ENCODE assay signal across 8 mouse cellular contexts in genomic region chr4:155624338-155625291, GRCm38 (mm10). TPM values are rescaled to one million over a fixed set of nuclear protein-coding genes. Genes with fewer than 3 reads are reported as not detected.
DNase-seq lines count a peak whose midpoint lies in the region; ATAC-seq and TF ChIP-seq lines count a peak whose summit lies in the region.

Gene Cdk11b, plus strand, starts transcription at chr4:155624854.

- peak; percentile 100 for ATAC-seq in heart, embryonic 15.5 days (replicated peaks; ENCODE audit: insufficient number of reproducible peaks, insufficient read depth, low FRiP score, low read depth)
- peak; percentile 100 for ATAC-seq in liver, embryonic 14.5 days (ENCODE audit: insufficient read depth)
- ATAC-seq in neural tube, embryonic 11.5 days (ENCODE audit: insufficient read depth, low FRiP score, low TSS enrichment) = peak; percentile 98
- ATAC-seq in stomach, postnatal 0 days (ENCODE audit: low FRiP score, low TSS enrichment) = peak; percentile 100

- peak within 1 kb of the TSS; percentile 84 for H3K4me2 ChIP-seq in heart, embryonic 15.5 days
- H3K4me2 ChIP-seq in liver, embryonic 14.5 days (ENCODE audit: low read depth) = peak within 1 kb of the TSS; percentile 97
- H3K4me2 ChIP-seq in neural tube, embryonic 11.5 days (ENCODE audit: low read depth) = peak within 1 kb of the TSS; percentile 71
- H3K4me2 ChIP-seq in stomach, postnatal 0 days (replicated peaks; ENCODE audit: low read depth) = peak within 1 kb of the TSS; percentile 85

- WGBS in forebrain, embryonic 10.5 days = under 1% methylated on average over 84 of the region's 84 CpGs
- under 1% methylated on average over 84 of the region's 84 CpGs for WGBS in heart, embryonic 15.5 days
- WGBS in liver, embryonic 14.5 days (ENCODE audit: insufficient replicate concordance) = under 1% methylated on average over 84 of the region's 84 CpGs
- under 1% methylated on average over 81 of the region's 84 CpGs for WGBS in neural tube, embryonic 11.5 days
- WGBS in stomach, postnatal 0 days = under 1% methylated on average over 82 of the region's 84 CpGs

- peaks cover 56% of the 10 kb centered on the region for H3K36me3 ChIP-seq in forebrain, embryonic 10.5 days (replicated peaks)
- H3K36me3 ChIP-seq in heart, embryonic 15.5 days = peaks cover 37% of the 10 kb centered on the region
- H3K36me3 ChIP-seq in liver, embryonic 14.5 days (replicated peaks; ENCODE audit: control insufficient read depth, insufficient read depth, low read depth) = peaks cover 31% of the 10 kb centered on the region
- no peaks in the 10 kb centered on the region for H3K36me3 ChIP-seq in neural tube, embryonic 11.5 days (ENCODE audit: control insufficient read depth, insufficient read depth, low read length)
- H3K36me3 ChIP-seq in stomach, postnatal 0 days (ENCODE audit: control insufficient read depth, insufficient read depth, low read length) = peaks cover 8% of the 10 kb centered on the region; the same call in 1 of the 2 replicates

- no peak for TF ChIP-seq EP300 in liver, embryonic 14.5 days (IDR thresholded peaks at IDR 0.05; ENCODE audit: low read depth)
- TF ChIP-seq EP300 in stomach, postnatal 0 days (optimal IDR thresholded peaks at IDR 0.05) = peak; percentile 43

- peak; percentile 94 for DNase-seq in CD8-positive naive resting alpha-beta T cell, adult 2 months (ENCODE audit: low read depth in 2 of 2, low spot score in 2 of 2)
- DNase-seq in c-Kit-positive CD71-negative TER-119-negative erythroid progenitor cells, embryonic 14.5 days (ENCODE audit: low read depth) = peak; percentile 98
- DNase-seq in forebrain, embryonic 10.5 days (ENCODE audit: extremely low spot score, low spot score) = peak; percentile 96
- DNase-seq in kidney, postnatal 25 days = peak; percentile 97 to 99
- DNase-seq in liver, embryonic 14.5 days (ENCODE audit: low read depth in 3 of 3, low spot score in 3 of 3) = peak; percentile 98
- DNase-seq in neural tube, embryonic 11.5 days (ENCODE audit: low spot score) = peak; percentile 98
- peak; percentile 97 for DNase-seq in stomach, postnatal 0 days (ENCODE audit: low spot score)

- H3K4me3 ChIP-seq in forebrain, embryonic 10.5 days = peak within 1 kb of the TSS; percentile 99
- peak within 1 kb of the TSS; percentile 96 for H3K4me3 ChIP-seq in heart, embryonic 15.5 days
- peak within 1 kb of the TSS; percentile 80 to 88 for H3K4me3 ChIP-seq in liver, embryonic 14.5 days (ENCODE audit: insufficient read depth in 1 of 2, low read depth in 2 of 2, low read length in 2 of 2)
- peak within 1 kb of the TSS; percentile 86 for H3K4me3 ChIP-seq in neural tube, embryonic 11.5 days (ENCODE audit: low read depth, low read length)
- H3K4me3 ChIP-seq in stomach, postnatal 0 days (ENCODE audit: low read depth, low read length) = peak within 1 kb of the TSS; percentile 96

- H3K9ac ChIP-seq in heart, embryonic 15.5 days = peak within 1 kb of the TSS; percentile 86
- H3K9ac ChIP-seq in liver, embryonic 14.5 days (replicated peaks) = peak within 1 kb of the TSS; percentile 87
- peak within 1 kb of the TSS; percentile 77 for H3K9ac ChIP-seq in neural tube, embryonic 11.5 days (ENCODE audit: low read length)
- peak within 1 kb of the TSS; percentile 89 for H3K9ac ChIP-seq in stomach, postnatal 0 days (ENCODE audit: low read length)

- peaks cover 16% of the 10 kb centered on the region for H3K4me1 ChIP-seq in forebrain, embryonic 10.5 days
- peaks cover 11% of the 10 kb centered on the region for H3K4me1 ChIP-seq in heart, embryonic 15.5 days (replicated peaks)
- peaks cover 2 to 5% of the 10 kb centered on the region in 2 experiments for H3K4me1 ChIP-seq in liver, embryonic 14.5 days (replicated peaks; ENCODE audit: control insufficient read depth in 2 of 2, insufficient read depth in 2 of 2, low read length in 1 of 2)
- peaks cover 2% of the 10 kb centered on the region; the same call in 1 of the 2 replicates for H3K4me1 ChIP-seq in neural tube, embryonic 11.5 days (ENCODE audit: control insufficient read depth, insufficient read depth, low read length)
- 0 out of 2 replicates have a peak, but pooled peaks cover 2% of the 10 kb centered on the region for H3K4me1 ChIP-seq in stomach, postnatal 0 days (replicated peaks; ENCODE audit: control insufficient read depth, insufficient read depth)

- H3K27ac ChIP-seq in forebrain, embryonic 10.5 days = peak within 1 kb of the TSS; percentile 87
- peak within 1 kb of the TSS; percentile 95 for H3K27ac ChIP-seq in heart, embryonic 15.5 days
- peak within 1 kb of the TSS; percentile 95 for H3K27ac ChIP-seq in liver, embryonic 14.5 days
- H3K27ac ChIP-seq in neural tube, embryonic 11.5 days (ENCODE audit: low read depth, low read length) = peak within 1 kb of the TSS; percentile 69
- H3K27ac ChIP-seq in stomach, postnatal 0 days (replicated peaks) = peak within 1 kb of the TSS; percentile 92

- no peak for TF ChIP-seq CTCF in liver, embryonic 14.5 days (IDR thresholded peaks at IDR 0.05; ENCODE audit: low read depth)
- TF ChIP-seq CTCF in stomach, postnatal 0 days (IDR thresholded peaks at IDR 0.05; ENCODE audit: low read depth) = no peak; the same call in 1 of the 2 replicates

- H3K27me3 ChIP-seq in forebrain, embryonic 10.5 days (ENCODE audit: poor library complexity, severe bottlenecking) = no peaks in the 10 kb centered on the region
- no peaks in the 10 kb centered on the region for H3K27me3 ChIP-seq in heart, embryonic 15.5 days
- no peaks in the 10 kb centered on the region for H3K27me3 ChIP-seq in liver, embryonic 14.5 days (ENCODE audit: control insufficient read depth, insufficient read depth, low read length)
- H3K27me3 ChIP-seq in neural tube, embryonic 11.5 days (ENCODE audit: control insufficient read depth, insufficient read depth, low read length) = no peaks in the 10 kb centered on the region
- no peaks in the 10 kb centered on the region for H3K27me3 ChIP-seq in stomach, postnatal 0 days (ENCODE audit: control insufficient read depth, insufficient read depth, low read length)

- H3K9me3 ChIP-seq in forebrain, embryonic 10.5 days = no peaks in the 10 kb centered on the region
- H3K9me3 ChIP-seq in heart, embryonic 15.5 days (replicated peaks) = no peaks in the 10 kb centered on the region
- H3K9me3 ChIP-seq in liver, embryonic 14.5 days (ENCODE audit: control insufficient read depth, low read length) = no peaks in the 10 kb centered on the region
- H3K9me3 ChIP-seq in neural tube, embryonic 11.5 days (ENCODE audit: control insufficient read depth, low read length) = no peaks in the 10 kb centered on the region
- H3K9me3 ChIP-seq in stomach, postnatal 0 days (ENCODE audit: control insufficient read depth, low read length) = no peaks in the 10 kb centered on the region

RNA-seq across cellular contexts. Expression of gene Cdk11b, which starts in this region (rescaled TPM):
- polyA plus RNA-seq in forebrain, embryonic 10.5 days (2016; fragmentation: Nextera tagmentation; extraction: Ambion mirVana) = 83.9 and 86.7 TPM in 2 replicates
- 38.4 and 41.8 TPM in 2 replicates for polyA plus RNA-seq in heart, embryonic 15.5 days (2015; fragmentation: Nextera tagmentation; extraction: Ambion mirVana)
- 12.6 and 21.4 TPM in 2 replicates for polyA plus RNA-seq in liver, embryonic 14.5 days (2012; rRNA removed)
- polyA plus RNA-seq in liver, embryonic 14.5 days (2014; fragmentation: Nextera tagmentation; extraction: Ambion mirVana) = 16.3 and 19.4 TPM in 2 replicates
- 70.5 and 74.7 TPM in 2 replicates for polyA plus RNA-seq in neural tube, embryonic 11.5 days (2014; fragmentation: Nextera tagmentation; extraction: Ambion mirVana)
- polyA plus RNA-seq in stomach, postnatal 0 days (2015; fragmentation: Nextera tagmentation; extraction: Ambion mirVana) = 39.5 and 46.9 TPM in 2 replicates

Comparison
In these comparisons a context has a peak if more than half of its experiments do, and no peak if none do; other contexts are left out.
1. Peak in every context shown above with its lines: DNase-seq, ATAC-seq, H3K4me3 ChIP-seq and H3K27ac ChIP-seq.